Mouse (Mus musculus) hematopoietic stem cell, adult 5-6 weeks (primary cell): Measurements from ENCODE around the gene Ccdc9. TPM values are rescaled to one million over a fixed set of nuclear protein-coding genes. Genes with fewer than 3 reads are reported as not detected.

Source experiments
- ATAC-seq, 2 experiments: fragments of 125-278 bp in 1 of 2; replicated peaks in 1 of 2; 2 replicates each; pipeline ENCODE4 v1.8.0; 2016 to 2017; ENCODE audit warnings: inconsistent platforms in 2 of 2, mild to moderate bottlenecking in 2 of 2, moderate number of reproducible peaks in 2 of 2, low read depth in 1 of 2, moderate TSS enrichment in 1 of 2; ENCODE audit not compliant: low FRiP score in 2 of 2, poor library complexity in 2 of 2, severe bottlenecking in 2 of 2, insufficient read depth in 1 of 2, low TSS enrichment in 1 of 2
- total RNA-seq: library from RNA; stranded (forward); fragments of 172-1452, 232-1000 nt; gene quantifications from 2 replicates; pipeline ENCODE4 v1.2.3, GENCODE M21; 2017

Ccdc9 gene
- total RNA-seq = 80.8 and 153 TPM in 2 replicates

DNA sequence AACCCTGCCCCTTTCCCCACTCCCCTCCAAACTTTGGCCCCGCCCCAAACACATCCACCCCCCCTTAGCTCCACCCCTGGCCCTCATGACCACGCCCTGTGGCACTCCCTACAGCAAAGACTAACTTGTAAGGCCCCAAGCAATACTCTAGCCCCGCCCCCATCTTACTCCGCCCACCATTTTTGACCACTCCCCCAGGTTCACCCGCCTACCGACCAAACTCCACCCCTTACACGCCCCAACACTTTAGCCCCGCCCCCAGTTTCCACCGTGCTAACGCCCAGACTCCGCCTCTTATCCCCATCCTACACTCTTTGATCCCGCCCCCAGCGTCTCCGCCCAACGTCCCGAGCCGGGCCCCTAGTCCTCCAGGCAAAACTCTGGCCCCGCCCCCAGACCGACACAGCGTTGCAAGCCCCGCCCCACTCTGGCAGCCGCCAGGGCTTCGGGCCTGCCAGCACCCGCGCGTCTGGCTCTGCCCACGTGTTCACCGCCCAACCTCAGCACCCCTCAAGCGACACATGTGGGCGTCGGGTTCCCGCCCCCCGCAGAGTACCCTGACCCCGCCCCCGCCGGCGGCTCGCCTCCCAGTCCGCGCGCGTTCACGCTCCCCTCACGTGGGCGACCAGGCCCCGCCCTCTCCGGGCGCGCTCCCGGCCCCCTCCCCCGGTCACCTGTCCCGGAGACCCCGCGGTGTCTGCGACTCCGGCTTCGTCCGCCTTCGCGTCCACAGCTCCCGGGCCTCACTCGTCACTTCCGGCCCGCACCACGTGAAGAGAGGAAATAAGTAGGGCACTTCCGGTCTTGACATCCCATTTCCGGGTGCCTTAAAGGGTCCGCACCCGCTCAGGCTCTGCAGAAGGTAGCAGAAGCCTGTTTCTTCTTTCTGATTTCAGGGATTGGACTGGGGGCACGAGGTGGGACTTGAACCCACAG, at the start of gene Ccdc9:
Ccdc9 (minus strand) TSS at position 770 of the 936 bp plus-strand sequence.
- ATAC-seq = peak; percentile 72 to 80

DNA sequence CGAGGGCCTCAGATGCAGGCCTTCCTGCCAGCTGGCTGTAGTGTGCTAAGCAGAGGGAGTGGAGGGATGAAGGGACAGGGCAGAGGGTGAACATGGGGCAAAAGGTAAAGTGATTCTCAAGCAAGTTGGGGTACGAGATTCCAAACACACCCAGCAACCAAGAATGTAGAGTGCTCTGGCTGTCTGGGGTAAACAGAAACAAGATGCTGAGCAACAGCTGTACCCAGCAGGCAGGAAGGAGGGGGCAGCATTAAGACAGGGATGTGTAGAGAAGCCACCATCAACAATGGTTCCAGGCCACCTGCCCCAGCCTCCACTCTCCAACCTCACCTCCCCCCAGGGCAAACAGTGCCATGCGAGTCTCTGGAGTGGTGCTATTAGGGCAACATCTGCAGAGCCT, 42.6 kb upstream of the Ccdc9 start:
- no peak for ATAC-seq

DNA sequence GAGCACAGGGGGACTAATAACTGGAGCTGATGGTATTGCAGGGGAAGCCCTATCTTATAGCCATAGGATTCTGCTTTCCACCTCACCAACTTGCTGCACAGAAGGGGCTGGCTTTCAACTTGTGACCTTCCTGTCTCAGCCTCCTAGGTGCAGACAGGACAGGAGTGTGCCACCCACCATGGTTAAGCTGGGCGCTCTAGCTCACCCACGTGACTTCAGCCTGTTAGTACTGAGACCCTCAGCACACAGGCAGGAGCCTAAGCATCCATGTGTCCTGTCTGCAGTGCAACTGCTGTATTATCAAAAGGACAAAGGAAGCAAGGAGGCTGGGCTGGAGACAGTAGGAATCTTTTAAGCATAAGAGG, 40.0 kb upstream of the Ccdc9 start:
- ATAC-seq = 0 out of 4 replicates have a peak, but pooled peaks of 1 of the 2 experiments have one; percentile 13

DNA sequence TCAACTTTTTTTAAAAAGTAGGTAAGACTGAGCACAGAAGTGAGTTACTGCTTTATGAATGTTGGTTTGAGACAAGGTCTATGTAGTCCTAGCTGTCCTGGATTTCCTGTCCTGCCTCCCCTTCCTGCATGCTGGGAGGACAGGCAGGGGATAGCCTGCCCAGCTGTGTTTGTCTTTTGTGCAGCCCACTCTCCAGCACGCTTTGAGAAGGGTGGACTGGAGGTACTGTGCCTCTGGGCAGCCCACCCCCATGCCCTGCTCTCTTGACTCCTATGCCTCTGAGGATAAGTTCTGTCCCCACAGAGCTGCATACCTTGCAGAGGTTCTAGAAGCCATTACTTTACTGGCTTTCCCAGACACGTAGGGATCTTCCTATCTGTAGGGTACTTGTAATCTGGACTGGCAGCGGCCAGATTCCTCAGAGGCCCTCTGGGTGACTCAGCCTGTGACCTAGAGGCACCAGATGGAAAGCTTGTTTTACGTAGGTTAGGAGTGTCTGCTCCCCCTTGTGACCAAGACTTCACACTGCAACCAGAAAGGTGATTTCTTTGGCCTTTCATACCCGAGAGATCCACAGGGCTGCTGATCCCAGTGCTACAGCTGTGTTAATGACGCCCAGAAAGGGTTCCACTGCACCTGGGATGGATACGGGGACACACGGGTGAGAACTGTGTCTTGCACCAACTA, 39.5 kb upstream of the Ccdc9 start:
- ATAC-seq = peak; percentile 86 to 95

DNA sequence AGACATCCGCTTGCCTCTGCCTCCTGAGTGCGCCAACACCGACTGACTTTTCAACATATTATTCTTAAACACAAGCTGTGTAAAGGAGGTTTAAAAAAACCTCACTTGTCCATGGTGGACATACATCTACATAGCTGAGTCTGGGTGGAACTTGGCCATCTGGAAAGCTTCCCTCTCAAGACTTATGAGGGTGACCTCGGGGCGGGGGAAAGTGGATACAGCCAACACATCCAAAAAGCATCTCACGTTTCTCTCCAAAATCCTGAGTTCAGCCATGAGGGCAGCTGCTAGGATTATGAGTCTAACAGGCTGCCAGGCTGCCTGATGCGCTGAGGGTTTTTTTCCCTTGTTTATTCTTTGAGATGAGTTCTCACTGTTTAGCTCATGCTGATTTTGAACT, 38.1 kb upstream of the Ccdc9 start:
- ATAC-seq = no peak

DNA sequence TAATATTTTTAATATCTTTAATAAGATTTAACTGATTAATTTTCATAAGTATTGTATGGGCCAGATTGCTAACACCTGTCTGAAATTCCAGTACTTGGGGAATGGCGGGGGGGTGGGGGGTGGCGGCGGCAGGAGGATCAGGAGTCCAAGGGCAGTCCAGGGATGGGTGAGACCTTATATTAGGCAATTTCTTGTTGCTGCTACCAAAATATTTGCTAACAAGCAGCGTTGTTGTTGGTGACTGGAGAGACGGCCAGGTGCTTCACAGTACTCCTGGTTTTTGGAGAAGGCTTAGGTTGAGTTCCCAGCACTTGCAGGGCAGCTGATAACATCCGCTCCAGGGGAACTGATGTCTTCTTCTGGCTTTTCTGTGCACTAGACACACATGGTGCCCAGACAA, 33.9 kb upstream of the Ccdc9 start:
- no peak for ATAC-seq

DNA sequence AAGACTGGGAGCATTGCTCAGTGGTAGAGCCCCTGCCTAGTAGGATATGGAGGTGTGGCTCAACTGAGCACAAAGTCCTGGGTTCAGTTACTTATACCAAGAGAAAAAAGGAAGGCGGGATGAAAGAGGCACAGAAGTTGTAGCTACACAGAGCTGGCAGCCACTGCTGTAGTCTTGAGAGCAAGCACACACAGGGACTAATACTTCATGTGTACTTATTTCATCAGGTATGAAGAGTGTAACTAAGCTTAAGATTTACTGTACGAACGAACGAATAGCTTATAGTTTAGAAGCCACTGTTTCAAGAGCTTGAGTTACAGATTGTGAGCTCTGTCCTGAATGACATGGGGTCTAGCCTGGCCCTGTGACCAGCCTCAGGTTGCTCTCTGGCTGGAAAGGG, 32.6 kb upstream of the Ccdc9 start:
- ATAC-seq = no peak

DNA sequence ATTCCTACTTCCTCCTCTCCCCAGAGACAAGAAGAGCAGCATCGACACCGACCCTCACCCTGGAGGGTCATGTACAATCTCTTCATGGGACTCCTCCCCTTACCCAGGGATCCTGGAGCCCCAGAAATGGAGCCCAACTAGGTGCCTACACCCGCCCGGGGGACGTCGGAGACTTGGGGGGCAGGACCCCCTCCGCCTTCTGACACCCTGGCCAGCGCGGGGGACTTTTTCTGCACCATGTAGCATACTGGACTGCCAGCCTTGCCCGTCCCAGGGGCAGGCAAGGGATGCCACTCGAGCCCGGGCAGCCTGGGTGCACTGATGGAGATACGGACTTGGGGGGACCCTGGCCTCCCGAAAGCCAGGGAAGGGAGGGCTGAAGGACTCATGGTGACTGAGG, 30.5 kb upstream of the Ccdc9 start:
- ATAC-seq = no peak

DNA sequence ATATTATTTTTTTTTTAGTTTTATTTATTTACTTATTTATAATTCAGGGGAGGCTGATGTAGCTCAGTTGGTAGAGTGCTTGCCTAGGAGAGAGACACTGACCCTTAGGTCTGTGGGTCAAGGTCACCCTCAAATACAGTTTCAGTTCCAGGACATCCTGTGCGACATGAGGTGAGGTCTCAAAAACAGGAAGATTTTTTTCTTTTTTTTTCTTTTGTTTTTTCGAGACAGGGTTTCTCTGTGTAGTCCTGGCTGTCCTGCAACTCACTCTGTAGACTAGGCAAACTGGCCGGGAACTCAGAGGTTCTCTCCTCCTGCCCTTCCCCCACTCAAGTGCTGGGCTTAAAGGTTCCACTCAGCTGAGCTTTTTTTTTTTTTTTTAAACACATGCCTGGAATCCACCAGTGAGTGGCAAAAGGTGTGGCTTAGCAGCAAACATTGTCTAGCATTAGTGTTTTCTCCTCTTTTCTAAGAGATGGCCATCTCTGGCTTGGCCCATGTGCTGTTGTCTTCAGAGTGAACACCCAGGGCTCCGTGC, 28.7 kb upstream of the Ccdc9 start:
- no peak for ATAC-seq

DNA sequence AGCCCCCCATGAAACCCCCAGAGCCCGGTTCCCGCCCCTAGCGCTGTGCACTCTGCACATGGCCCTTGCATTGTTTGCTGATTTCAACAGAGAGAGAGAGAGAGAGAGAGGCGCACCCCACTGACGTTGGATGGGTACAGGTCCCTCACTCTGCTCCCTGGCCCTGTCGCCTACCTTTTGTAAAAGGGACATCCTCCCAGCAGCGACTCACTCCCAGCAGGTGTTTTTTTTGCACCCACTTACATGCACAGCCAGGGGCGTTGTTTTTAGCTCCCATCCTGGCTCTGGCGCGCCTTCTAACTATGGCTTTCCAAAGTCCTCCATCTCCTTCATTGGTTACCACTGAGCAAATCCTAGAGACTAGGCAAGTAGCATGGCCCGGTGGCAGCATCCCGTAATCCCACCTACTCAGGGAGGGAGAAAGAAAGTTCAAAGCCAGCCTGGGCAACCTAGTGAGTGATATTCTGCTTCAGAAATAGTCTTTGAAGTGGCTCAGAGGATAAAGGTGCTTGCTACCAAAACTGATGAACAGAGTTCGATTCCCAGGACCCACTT, 27.7 kb upstream of the Ccdc9 start:
- no peak for ATAC-seq

DNA sequence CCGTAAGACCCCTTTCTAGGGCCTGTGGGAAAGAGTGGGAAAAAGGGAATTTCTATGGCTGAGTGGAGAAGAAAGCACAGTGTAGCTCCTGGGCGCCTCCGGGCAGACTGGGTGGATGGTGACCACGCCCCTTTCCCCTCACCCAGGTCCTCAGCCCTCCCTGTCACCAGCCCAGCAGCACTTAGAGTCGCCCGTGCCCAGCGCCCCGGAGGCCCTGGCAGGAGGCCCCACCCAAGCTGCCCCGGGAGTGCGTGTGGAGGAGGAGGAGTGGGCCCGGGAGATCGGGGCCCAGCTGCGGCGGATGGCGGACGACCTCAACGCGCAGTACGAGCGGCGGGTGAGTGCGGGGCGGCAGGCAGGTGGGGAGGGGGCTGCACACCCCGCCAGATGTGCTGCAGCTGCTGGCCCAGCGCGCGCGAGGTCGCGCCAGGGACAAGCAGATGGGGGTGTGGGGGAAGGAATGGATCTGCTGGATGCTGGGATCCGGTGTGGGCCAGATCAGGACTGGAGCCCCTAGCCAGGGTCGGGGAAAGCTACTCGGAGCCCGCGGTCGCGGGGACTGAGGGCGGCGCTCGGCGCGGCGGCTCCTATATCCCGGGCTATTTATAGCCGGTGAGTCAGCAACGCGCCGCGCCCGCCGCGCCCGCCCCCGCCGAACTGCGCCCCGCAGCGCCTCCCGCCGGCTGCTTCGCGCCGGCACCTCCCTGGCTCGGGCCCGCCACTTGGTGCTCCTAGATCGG, 27.1 kb upstream of the Ccdc9 start:
- ATAC-seq = peak; percentile 9 to 18; a peak in 1 of 4 replicates

DNA sequence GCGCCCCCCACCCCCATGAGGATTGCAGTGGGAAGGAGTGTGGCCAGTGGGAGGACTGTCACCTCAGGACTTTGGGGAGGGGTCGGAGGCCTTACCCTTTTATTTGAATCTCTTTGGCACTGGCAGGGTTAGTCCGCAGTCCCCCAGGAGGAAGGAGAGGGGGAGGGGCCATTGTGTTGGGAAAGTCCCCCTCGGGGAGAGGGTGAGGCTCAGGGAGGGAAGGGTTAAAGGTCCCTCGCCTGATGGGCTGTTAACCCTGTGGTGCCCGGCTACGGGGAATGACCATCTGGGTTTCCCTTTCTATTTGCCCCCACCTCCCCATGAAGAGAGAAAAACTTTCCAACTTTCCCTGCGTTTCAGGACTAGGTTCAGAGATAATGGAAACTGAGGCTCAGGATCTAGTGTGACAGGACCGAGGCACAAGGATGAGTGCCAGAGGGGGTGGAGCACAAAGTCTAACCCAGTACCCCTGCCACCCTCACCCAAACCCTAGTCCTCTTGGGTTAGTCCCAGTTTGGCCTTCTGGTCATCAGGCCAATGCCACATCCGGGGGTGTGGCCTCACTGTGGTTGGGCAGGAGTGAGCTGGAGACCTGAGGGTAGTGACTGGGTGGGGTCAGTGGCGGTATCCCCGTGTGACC, 26.2 kb upstream of the Ccdc9 start:
- peak in 1 of 2 experiments; percentile 22; a peak in 1 of 4 replicates for ATAC-seq

DNA sequence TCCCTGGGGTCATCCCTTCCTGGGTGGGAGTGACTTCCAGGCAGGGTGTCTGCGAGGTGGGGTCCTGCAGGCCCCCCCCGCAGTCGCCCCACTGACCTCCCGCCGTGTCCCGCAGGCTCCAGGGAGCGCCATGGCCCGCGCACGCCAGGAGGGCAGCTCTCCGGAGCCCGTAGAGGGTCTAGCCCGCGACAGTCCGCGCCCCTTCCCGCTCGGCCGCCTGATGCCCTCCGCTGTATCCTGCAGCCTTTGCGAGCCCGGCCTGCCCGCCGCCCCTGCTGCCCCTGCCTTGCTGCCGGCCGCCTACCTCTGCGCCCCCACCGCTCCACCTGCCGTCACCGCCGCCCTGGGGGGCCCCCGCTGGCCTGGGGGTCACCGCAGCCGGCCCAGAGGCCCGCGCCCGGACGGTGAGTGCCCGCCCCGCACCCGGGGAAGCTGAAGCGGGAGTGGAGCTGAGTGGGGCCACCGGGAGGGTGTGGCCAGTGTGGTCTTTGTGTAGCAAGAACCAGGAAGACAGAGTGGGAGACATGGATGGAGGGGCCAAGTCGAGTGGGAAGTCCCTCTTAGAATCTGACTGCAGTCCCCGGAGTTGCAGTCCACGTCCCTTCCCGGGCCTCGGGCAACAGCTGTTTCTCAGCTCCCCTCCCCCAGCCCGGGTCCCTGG, 25.5 kb upstream of the Ccdc9 start:
- ATAC-seq = no peak

DNA sequence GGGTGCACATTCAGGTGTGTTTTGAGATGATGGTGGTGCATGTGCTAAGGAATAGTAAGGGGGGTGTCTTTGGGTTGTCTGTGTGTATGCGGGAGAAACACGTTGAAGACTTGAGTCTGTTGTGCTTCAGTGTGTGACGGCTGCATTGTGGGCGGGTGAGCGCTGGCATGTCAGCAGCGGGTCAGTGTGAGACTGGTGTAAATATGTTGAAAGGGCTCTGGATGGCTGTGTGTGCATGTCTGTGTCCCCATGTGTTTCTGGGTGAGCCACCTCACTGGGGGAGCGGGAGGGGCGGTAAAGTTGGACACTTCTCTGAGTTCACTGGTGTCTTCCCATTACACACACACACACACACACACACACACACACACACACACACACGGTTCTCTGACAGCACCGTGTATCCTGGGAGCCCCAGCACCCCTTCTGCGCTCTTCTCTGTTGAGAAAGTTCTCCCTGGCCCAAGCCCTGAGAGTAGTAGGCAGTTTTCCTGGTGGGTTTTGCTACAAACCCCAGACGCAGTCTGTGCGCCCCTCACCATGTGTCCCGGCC, 24.9 kb upstream of the Ccdc9 start:
- ATAC-seq = no peak

DNA sequence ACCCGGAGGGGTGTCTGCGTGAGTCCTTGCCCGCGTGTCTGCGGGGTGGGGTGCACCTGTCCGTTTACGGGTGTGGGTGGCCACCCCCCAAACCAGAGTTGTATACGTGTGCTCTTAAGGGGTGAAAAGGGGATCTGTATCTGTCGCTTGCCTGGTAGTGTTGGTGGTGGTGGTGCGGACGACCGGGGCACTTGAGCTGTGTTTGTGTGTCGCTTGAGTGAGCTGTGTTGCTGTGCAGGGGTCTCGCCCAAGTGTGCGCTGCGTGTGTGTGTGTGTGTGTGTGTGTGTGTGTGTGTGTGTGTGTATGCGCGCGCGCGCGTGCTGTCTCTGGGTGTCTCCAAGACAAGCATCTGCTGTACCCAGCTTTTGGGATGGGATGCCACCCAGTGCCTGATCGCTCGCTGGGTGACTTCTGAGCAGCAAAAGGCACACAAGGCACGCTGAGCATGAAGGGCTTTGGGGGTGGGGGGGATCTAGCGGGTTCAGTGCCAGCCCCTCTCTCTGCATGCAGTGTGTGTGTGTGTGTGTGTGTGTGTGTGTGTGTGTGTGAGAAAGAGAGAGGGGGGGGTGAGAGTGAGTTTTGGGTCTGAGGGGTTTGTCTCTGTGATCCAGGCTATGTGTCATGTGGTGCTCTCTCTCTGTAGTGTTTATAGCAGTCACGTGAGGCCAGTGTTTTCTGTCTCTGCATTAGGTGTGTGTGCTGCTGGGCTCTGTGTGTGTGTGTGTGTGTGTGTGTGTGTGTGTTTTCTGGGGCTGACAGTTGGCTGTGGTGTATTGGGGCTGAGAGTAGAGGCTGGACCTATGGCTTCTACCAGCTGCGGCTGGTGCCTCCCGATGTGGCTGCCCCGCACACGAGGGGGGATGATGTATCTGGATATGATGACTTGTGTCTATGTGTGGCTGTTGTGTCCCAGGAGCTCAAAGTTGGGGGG, 24.2 kb upstream of the Ccdc9 start:
- no peak for ATAC-seq
